Comparison of ENCODE assay signal across 9 mouse cellular contexts in genomic region chr11:18883507-18883881, GRCm38 (mm10).
DNase-seq lines count a peak whose midpoint lies in the region; ATAC-seq lines count a peak whose summit lies in the region.
"Had no signal": no experiment of that assay in that cellular context is flagged by ENCODE, and none has a peak within 500 bp of the region (broad histone marks: within the 10 kb centered on the region; RNA-seq: fewer than 3 reads in every experiment).

No protein-coding gene starts in this region.

- H3K36me3 ChIP-seq in forebrain, embryonic 13.5 days (ENCODE audit: poor library complexity, severe bottlenecking), result no peaks in the 10 kb centered on the region
- no peaks in the 10 kb centered on the region for H3K36me3 ChIP-seq in neural tube, embryonic 12.5 days

- ATAC-seq in forebrain, embryonic 13.5 days, result peak; percentile 76
- peak; percentile 90 for ATAC-seq in neural tube, embryonic 12.5 days (ENCODE audit: low FRiP score, low read depth)

- H3K27me3 ChIP-seq in forebrain, embryonic 13.5 days, result peaks cover 18% of the 10 kb centered on the region; the same call in 1 of the 2 replicates
- H3K27me3 ChIP-seq in neural tube, embryonic 12.5 days (replicated peaks), result no peaks in the 10 kb centered on the region

- H3K4me2 ChIP-seq in forebrain, embryonic 13.5 days, result no peak overlapping the region
- H3K4me2 ChIP-seq in neural tube, embryonic 12.5 days (replicated peaks), result peak overlapping the region; percentile 19; the same call in 1 of the 2 replicates

- H3K9me3 ChIP-seq in forebrain, embryonic 13.5 days (replicated peaks), result no peaks in the 10 kb centered on the region
- H3K9me3 ChIP-seq in neural tube, embryonic 12.5 days, result no peaks in the 10 kb centered on the region

- H3K4me3 ChIP-seq in forebrain, embryonic 13.5 days, result no peak overlapping the region
- H3K4me3 ChIP-seq in neural tube, embryonic 12.5 days, result no peak overlapping the region

- WGBS in forebrain, embryonic 13.5 days, result 16% methylated on average over 2 of the region's 2 CpGs
- WGBS in neural tube, embryonic 12.5 days, result 9% methylated on average over 2 of the region's 2 CpGs

- peak; percentile 90 for DNase-seq in embryo, embryonic 10 days (ENCODE audit: low spot score)
- no peak for DNase-seq in embryo, embryonic 9.5 days (ENCODE audit: extremely low spot score)
- DNase-seq in kidney, postnatal 14 days, result peak; percentile 54
- no peak for DNase-seq in layer of hippocampus, postnatal 10 days (ENCODE audit: low spot score in 2 of 2)
- DNase-seq in layer of hippocampus, adult 18-20 months (ENCODE audit: low spot score in 2 of 2), result no peak
- no peak for DNase-seq in urinary bladder, adult 2 months (ENCODE audit: low spot score)

- H3K4me1 ChIP-seq in forebrain, embryonic 13.5 days, result peaks cover 62% of the 10 kb centered on the region
- H3K4me1 ChIP-seq in neural tube, embryonic 12.5 days, result peaks cover 76% of the 10 kb centered on the region

- no peak overlapping the region; the same call in 1 of the 2 replicates for H3K27ac ChIP-seq in forebrain, embryonic 13.5 days
- peak overlapping the region; percentile 81 for H3K27ac ChIP-seq in neural tube, embryonic 12.5 days
- H3K27ac ChIP-seq: macrophage had no signal

- no peak overlapping the region for H3K9ac ChIP-seq in forebrain, embryonic 13.5 days
- no peak overlapping the region for H3K9ac ChIP-seq in neural tube, embryonic 12.5 days

Comparison
In these comparisons a context has a peak if more than half of its experiments do, and no peak if none do; other contexts are left out.
1. DNase-seq: peak in embryo, embryonic 10 days (single experiment) and kidney, postnatal 14 days (single experiment); none in embryo, embryonic 9.5 days (single experiment), layer of hippocampus, postnatal 10 days (0 of 2), layer of hippocampus, adult 18-20 months (0 of 2) and urinary bladder, adult 2 months (single experiment).